Mouse (Mus musculus) G1E (cell line): Measurements from ENCODE around the gene Ptprr. TPM values are rescaled to one million over a fixed set of nuclear protein-coding genes. Genes with fewer than 3 reads are reported as not detected.

Source experiments
- ATAC-seq: 2 replicates; pipeline ENCODE4 v1.8.0; 2016; ENCODE audit warnings: mild to moderate bottlenecking; ENCODE audit not compliant: insufficient number of reproducible peaks, poor library complexity, low FRiP score, severe bottlenecking; ENCODE audit errors: extremely low read depth
- DNase-seq: peaks from one replicate; pipeline ENCODE4 v3.0.0; 2012; ENCODE audit warnings: low spot score
- H3K27me3 ChIP-seq: 2 replicates; pipeline ENCODE4 v1.6.1; 2012; ENCODE audit warnings: mild to moderate bottlenecking, low read length, inconsistent platforms; ENCODE audit not compliant: insufficient read depth
- H3K36me3 ChIP-seq: replicated peaks from 2 replicates; pipeline ENCODE3; 2012; ENCODE audit warnings: mild to moderate bottlenecking, inconsistent platforms
- H3K4me1 ChIP-seq: 2 replicates; pipeline ENCODE4 v1.6.1; 2012; ENCODE audit warnings: low read depth, low read length, inconsistent platforms, mixed read lengths; ENCODE audit not compliant: insufficient read depth
- H3K4me3 ChIP-seq: 2 replicates; pipeline ENCODE4 v1.5.1; 2012; ENCODE audit warnings: low read depth, mild to moderate bottlenecking, inconsistent platforms, low read length, moderate library complexity, mixed read lengths
- H3K9me3 ChIP-seq: replicated peaks from 2 replicates; pipeline ENCODE4 v1.6.1; 2012; ENCODE audit warnings: inconsistent platforms
- CTCF ChIP-seq: IDR thresholded peaks from 2 replicates; pipeline ENCODE4 v1.5.1; 2012; ENCODE audit warnings: low read depth, low read length, inconsistent platforms, mixed read lengths
- GATA1 ChIP-seq: IDR thresholded peaks from 2 replicates; pipeline ENCODE4 v1.6.1; 2012; ENCODE audit warnings: borderline replicate concordance, low read length, inconsistent platforms, mixed read lengths
- GATA2 ChIP-seq: IDR thresholded peaks from 2 replicates; pipeline ENCODE4 v1.6.1; 2012; ENCODE audit warnings: low read depth, low read length, inconsistent platforms, borderline replicate concordance
- POLR2AphosphoS5 ChIP-seq: IDR thresholded peaks from 2 replicates; pipeline ENCODE4 v1.6.1; 2012; ENCODE audit warnings: low read depth, low read length, inconsistent platforms; ENCODE audit not compliant: insufficient replicate concordance
- TAL1 ChIP-seq: conservative IDR thresholded peaks from 2 replicates; pipeline ENCODE4 v1.6.1; 2012; ENCODE audit warnings: low read depth, low read length, inconsistent platforms, mixed read lengths
- polyA plus RNA-seq: library from polyadenylated mRNA; stranded (reverse); fragments of >175 nt; gene quantifications from 2 replicates; pipeline ENCODE4 v1.2.3, GENCODE M21; 2012
- total RNA-seq, 2 experiments: library from RNA; stranded (forward) in 1 of 2; stranded (reverse) in 1 of 2; fragments of 200-1000 nt in 1 of 2; fragments of >200 nt in 1 of 2; fragmentation: Nextera tagmentation in 1 of 2; gene quantifications; 2 replicates each; pipeline ENCODE4 v1.2.3; 2014 to 2017

The Ptprr gene
- total and polyA plus RNA-seq, 3 experiments, result 0.11 TPM; not detected in 2

DNA sequence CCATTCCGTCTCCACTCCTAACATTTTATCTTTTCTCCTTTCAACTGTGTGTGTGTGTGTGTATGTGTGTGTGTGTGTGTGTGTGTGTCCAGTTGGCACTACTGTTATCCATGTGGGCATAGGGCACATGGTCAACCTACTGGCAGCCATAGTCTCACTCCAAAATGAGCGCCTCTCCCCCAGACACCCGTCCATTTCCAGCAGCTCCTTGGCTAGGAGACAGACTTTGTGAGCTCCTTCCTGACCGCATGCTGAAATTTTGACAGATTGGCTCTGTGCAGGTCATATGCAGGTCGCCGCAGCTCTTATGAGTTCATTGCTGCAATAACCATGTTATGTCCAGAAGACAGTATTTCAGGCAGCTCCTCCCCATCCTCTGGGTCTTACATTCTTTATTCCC, 62.8 kb downstream of the Ptprr start:
- DNase-seq (no peak), ATAC-seq (no peak)
- no peak for TF ChIP-seq GATA2
- TF ChIP-seq GATA1, result no peak
- no peak for TF ChIP-seq POLR2AphosphoS5
- TF ChIP-seq CTCF, result no peak
- no peak for TF ChIP-seq TAL1

DNA sequence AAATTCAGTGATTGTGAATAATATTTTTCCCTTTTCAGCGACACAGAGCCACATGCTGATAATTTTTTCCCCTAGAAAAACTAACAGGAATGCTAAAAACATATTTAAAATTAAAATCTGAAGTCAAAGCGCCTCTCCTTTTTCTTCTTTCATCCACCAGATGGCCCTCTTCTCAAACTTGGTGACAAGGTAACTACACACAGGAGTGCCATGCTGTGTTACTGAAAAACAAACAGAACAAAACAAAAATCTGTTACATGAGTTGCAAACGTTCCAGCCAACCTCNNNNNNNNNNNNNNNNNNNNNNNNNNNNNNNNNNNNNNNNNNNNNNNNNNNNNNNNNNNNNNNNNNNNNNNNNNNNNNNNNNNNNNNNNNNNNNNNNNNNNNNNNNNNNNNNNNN, 66.0 kb downstream of the Ptprr start:
- no peaks in the 10 kb centered on the region for H3K27me3 ChIP-seq
- TF ChIP-seq GATA2 (no peak), GATA1 (no peak)
- peaks cover 31% of the 10 kb centered on the region for H3K9me3 ChIP-seq
- DNase-seq (no peak), ATAC-seq (no peak)
- no peaks in the 10 kb centered on the region for H3K4me1 ChIP-seq
- no peak overlapping the region for H3K4me3 ChIP-seq
- no peaks in the 10 kb centered on the region for H3K36me3 ChIP-seq

More for the DNA sequence above, 62.8 kb downstream of the Ptprr start:
- Histone ChIP-seq H3K4me3 (no peak overlapping the region), H3K36me3 (no peaks in the 10 kb centered on the region), H3K9me3 (peaks cover 41% of the 10 kb centered on the region), H3K4me1 (no peaks in the 10 kb centered on the region), H3K27me3 (no peaks in the 10 kb centered on the region)

GRCm38 (mm10) chr10:116096466-116096865, 78.5 kb downstream of the Ptprr start:
- no peaks in the 10 kb centered on the region for H3K4me1 ChIP-seq
- H3K27me3 ChIP-seq, result no peaks in the 10 kb centered on the region
- TF ChIP-seq GATA1 (no peak), TAL1 (no peak)
- ATAC-seq (no peak), DNase-seq (no peak)
- peaks cover 47% of the 10 kb centered on the region for H3K9me3 ChIP-seq
- no peak overlapping the region for H3K4me3 ChIP-seq
- no peaks in the 10 kb centered on the region for H3K36me3 ChIP-seq

DNA sequence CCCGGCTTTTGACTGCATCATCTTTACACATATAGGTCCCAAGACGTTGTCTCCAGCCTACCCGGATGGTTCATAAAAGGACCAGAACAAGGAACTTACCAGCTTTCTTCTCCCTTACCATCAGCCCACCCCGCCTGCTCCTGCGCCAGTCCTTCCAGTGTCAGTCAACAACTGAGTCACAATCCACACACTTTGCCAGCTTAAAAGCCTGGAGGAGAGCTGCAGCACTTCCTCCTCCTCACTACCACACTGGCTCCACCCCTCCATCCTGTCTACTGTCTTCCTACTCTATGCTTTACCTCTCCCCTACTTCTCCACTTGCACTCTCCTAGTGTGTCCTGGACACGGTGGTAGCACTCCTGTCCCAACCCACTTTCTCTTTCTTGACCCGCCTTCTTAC, 80.5 kb downstream of the Ptprr start:
- TF ChIP-seq CTCF (no peak), GATA2 (no peak), POLR2AphosphoS5 (no peak), GATA1 (no peak), TAL1 (no peak)
- Histone ChIP-seq H3K36me3 (no peaks in the 10 kb centered on the region), H3K27me3 (no peaks in the 10 kb centered on the region), H3K4me1 (no peaks in the 10 kb centered on the region), H3K9me3 (peaks cover 52% of the 10 kb centered on the region), H3K4me3 (no peak overlapping the region)
- no peak for ATAC-seq
- no peak for DNase-seq

- TF ChIP-seq GATA2 (no peak), CTCF (no peak), GATA1 (no peak), TAL1 (no peak), POLR2AphosphoS5 (no peak)
- Histone ChIP-seq H3K9me3 (peaks cover 21% of the 10 kb centered on the region), H3K4me3 (no peak overlapping the region), H3K36me3 (no peaks in the 10 kb centered on the region), H3K27me3 (no peaks in the 10 kb centered on the region), H3K4me1 (no peaks in the 10 kb centered on the region)
- no peak for DNase-seq
- ATAC-seq, result no peak
Measured at GRCm38 (mm10) chr10:116108176-116108575, 90.2 kb downstream of the Ptprr start.

DNA sequence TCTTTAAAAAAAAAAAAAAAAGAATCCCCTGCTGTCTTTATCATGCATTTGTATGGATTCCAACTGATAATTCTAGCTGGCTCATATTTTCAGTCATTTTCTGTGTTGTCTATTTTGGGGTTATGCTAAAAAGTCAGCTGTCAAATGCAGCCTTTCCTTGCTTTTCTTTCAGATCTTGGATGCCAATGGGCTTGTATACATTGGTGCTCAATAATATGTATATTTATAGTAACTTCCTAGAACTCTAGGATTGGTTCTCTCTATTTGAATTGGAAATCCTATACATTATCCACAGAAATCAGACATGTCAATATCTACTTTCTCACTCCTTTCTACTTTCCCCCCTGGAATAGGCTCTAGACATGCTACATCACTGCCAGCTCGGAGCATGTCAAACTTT, 90.7 kb downstream of the Ptprr start:
- ATAC-seq (no peak), DNase-seq (no peak)
- TF ChIP-seq POLR2AphosphoS5, result no peak
- TF ChIP-seq GATA1, result no peak
- TF ChIP-seq CTCF, result no peak
- no peak for TF ChIP-seq TAL1
- TF ChIP-seq GATA2, result no peak
- Histone ChIP-seq H3K4me1 (no peaks in the 10 kb centered on the region), H3K36me3 (no peaks in the 10 kb centered on the region), H3K9me3 (peaks cover 27% of the 10 kb centered on the region), H3K4me3 (no peak overlapping the region), H3K27me3 (no peaks in the 10 kb centered on the region)

DNA sequence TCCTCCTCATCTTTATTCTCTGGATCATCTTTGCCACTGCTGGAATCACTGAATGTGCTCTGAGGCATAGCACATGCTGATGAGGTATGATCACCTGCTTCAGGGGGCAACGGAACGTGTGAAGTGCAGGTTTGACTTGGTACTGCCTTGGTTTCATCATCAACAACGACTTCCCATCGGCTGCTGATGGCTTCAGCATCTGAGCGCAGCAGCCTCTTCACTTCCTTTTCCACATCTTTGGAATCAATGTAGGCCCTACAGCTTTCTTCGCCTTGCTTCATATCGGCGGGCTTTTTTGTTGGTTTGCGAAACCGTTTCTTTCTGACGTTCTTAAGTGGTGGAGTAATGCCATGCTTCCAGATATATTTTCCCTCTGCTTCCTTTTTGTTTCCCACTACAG, 94.9 kb downstream of the Ptprr start:
- DNase-seq (no peak), ATAC-seq (no peak)
- no peaks in the 10 kb centered on the region; the same call in 1 of the 2 replicates for H3K27me3 ChIP-seq
- H3K4me1 ChIP-seq, result no peaks in the 10 kb centered on the region
- no peaks in the 10 kb centered on the region for H3K36me3 ChIP-seq
- peaks cover 19% of the 10 kb centered on the region for H3K9me3 ChIP-seq
- no peak overlapping the region for H3K4me3 ChIP-seq
- TF ChIP-seq GATA2 (no peak), GATA1 (no peak), TAL1 (no peak), CTCF (no peak), POLR2AphosphoS5 (no peak)
